Mouse (Mus musculus) intestine, embryonic 15.5 days (tissue): ENCODE data around the gene D17Wsu92e. TPM values are rescaled to one million over a fixed set of nuclear protein-coding genes. Genes with fewer than 3 reads are reported as not detected.
"Not testable (repeated sequence)": the region's sequence is repeated elsewhere in the genome, so short reads cannot be mapped to it uniquely, and the experiment has no call there.

Experiments used
- ATAC-seq: fragments of 200-750 bp; cut with Nextera tagmentation; 2 replicates; pipeline ENCODE4 v1.8.0; 2017; ENCODE audit warnings: moderate TSS enrichment, moderate library complexity
- H3K27ac ChIP-seq: fragments of 300-500 bp; sonication (generic); 2 replicates; pipeline ENCODE4 v1.5.1; 2015; ENCODE audit warnings: mild to moderate bottlenecking, inconsistent platforms
- H3K27me3 ChIP-seq: fragments of 300-500 bp; sonication (generic); replicated peaks from 2 replicates; pipeline ENCODE4 v1.6.1; 2015; ENCODE audit warnings: inconsistent platforms
- H3K36me3 ChIP-seq: fragments of 300-500 bp; sonication (generic); 2 replicates; pipeline ENCODE4 v1.6.1; 2015; ENCODE audit warnings: inconsistent platforms
- H3K4me1 ChIP-seq: fragments of 300-500 bp; sonication (generic); replicated peaks from 2 replicates; pipeline ENCODE4 v1.6.1; 2015; ENCODE audit warnings: inconsistent platforms
- H3K4me2 ChIP-seq: fragments of 300-500 bp; sonication (generic); replicated peaks from 2 replicates; pipeline ENCODE4 v1.6.1; 2015; ENCODE audit warnings: mild to moderate bottlenecking, inconsistent platforms
- H3K4me3 ChIP-seq: fragments of 300-500 bp; sonication (generic); replicated peaks from 2 replicates; pipeline ENCODE4 v1.5.1; 2015; ENCODE audit warnings: inconsistent platforms
- H3K9ac ChIP-seq: fragments of 300-500 bp; sonication (generic); 2 replicates; pipeline ENCODE4 v1.6.1; 2015; ENCODE audit warnings: inconsistent platforms
- H3K9me3 ChIP-seq: fragments of 300-500 bp; sonication (generic); 2 replicates; pipeline ENCODE4 v1.6.1; 2016; ENCODE audit warnings: inconsistent platforms
- WGBS: fragments of 180-500 bp; shearing (Covaris S2); methylation state at CpG from one replicate; pipeline ENCODE4 v1.1.7; 2015; 5-methylcytosine and 5-hydroxymethylcytosine counted together
- polyA plus RNA-seq: library from polyadenylated mRNA; unstranded; fragments of >200 nt; fragmentation: Nextera tagmentation; extraction: Ambion mirVana; gene quantifications from 2 replicates; pipeline ENCODE4 v1.2.1, GENCODE M21; 2015

Gene D17Wsu92e
- polyA plus RNA-seq, result 19.0 and 22.1 TPM in 2 replicates

- Histone ChIP-seq H3K27me3 (no peaks in the 10 kb centered on the region), H3K4me3 (peak within 1 kb of the TSS; percentile 89), H3K9ac (peak within 1 kb of the TSS; percentile 83), H3K4me2 (peak within 1 kb of the TSS; percentile 77), H3K36me3 (no peaks in the 10 kb centered on the region), H3K27ac (peak within 1 kb of the TSS; percentile 90), H3K9me3 (no peaks in the 10 kb centered on the region), H3K4me1 (peaks cover 24% of the 10 kb centered on the region)
- peak; percentile 97 for ATAC-seq
- 2% methylated on average over 56 of the region's 56 CpGs for WGBS
Measured at GRCm38 (mm10) chr17:27820568-27821406, at the start of gene D17Wsu92e. TSS of gene D17Wsu92e (minus strand) at chr17:27820648.

- Histone ChIP-seq H3K27ac (no peak overlapping the region), H3K4me2 (no peak overlapping the region), H3K9me3 (no peaks in the 10 kb centered on the region), H3K36me3 (no peaks in the 10 kb centered on the region), H3K9ac (no peak overlapping the region), H3K27me3 (no peaks in the 10 kb centered on the region), H3K4me1 (no peaks in the 10 kb centered on the region), H3K4me3 (no peak overlapping the region)
- ATAC-seq, result no peak
- whole genome bisulfite sequencing, result 65% methylated on average over 4 of the region's 4 CpGs
Measured at GRCm38 (mm10) chr17:27866737-27867136, 46.3 kb upstream of the D17Wsu92e start.

GRCm38 (mm10) chr17:27865461-27865860 is 45.0 kb upstream of the D17Wsu92e start:
- ATAC-seq, result no peak
- no peak overlapping the region for H3K4me3 ChIP-seq
- H3K36me3 ChIP-seq, result no peaks in the 10 kb centered on the region
- H3K4me1 ChIP-seq, result no peaks in the 10 kb centered on the region
- H3K9me3 ChIP-seq, result no peaks in the 10 kb centered on the region
- H3K27ac ChIP-seq, result no peak overlapping the region
- H3K9ac ChIP-seq, result no peak overlapping the region
- H3K27me3 ChIP-seq, result no peaks in the 10 kb centered on the region
- 64% methylated on average over 2 of the region's 2 CpGs for WGBS
- no peak overlapping the region for H3K4me2 ChIP-seq

- no peak for ATAC-seq
- H3K9ac ChIP-seq, result no peak overlapping the region
- 63% methylated on average over 2 of the region's 2 CpGs for WGBS
- no peak overlapping the region for H3K4me2 ChIP-seq
- H3K36me3 ChIP-seq, result peaks cover under 1% of the 10 kb centered on the region; the same call in 1 of the 2 replicates
- H3K9me3 ChIP-seq, result no peaks in the 10 kb centered on the region
- H3K4me1 ChIP-seq, result peaks cover 13% of the 10 kb centered on the region
- H3K4me3 ChIP-seq, result no peak overlapping the region
- no peaks in the 10 kb centered on the region for H3K27me3 ChIP-seq
- H3K27ac ChIP-seq, result no peak overlapping the region
Measured at GRCm38 (mm10) chr17:27859131-27859530, 38.7 kb upstream of the D17Wsu92e start.

- WGBS, result 38% methylated on average over 11 of the region's 11 CpGs
- no peak for ATAC-seq
- Histone ChIP-seq H3K4me1 (peaks cover 13% of the 10 kb centered on the region), H3K9ac (peak overlapping the region; percentile 81; the same call in 1 of the 2 replicates), H3K4me2 (peak overlapping the region; percentile 82), H3K27me3 (no peaks in the 10 kb centered on the region), H3K4me3 (peak overlapping the region; percentile 92), H3K27ac (no peak overlapping the region), H3K9me3 (no peaks in the 10 kb centered on the region), H3K36me3 (peaks cover 3% of the 10 kb centered on the region; the same call in 1 of the 2 replicates)
Measured at GRCm38 (mm10) chr17:27857649-27858475, 37.4 kb upstream of the D17Wsu92e start.

DNA sequence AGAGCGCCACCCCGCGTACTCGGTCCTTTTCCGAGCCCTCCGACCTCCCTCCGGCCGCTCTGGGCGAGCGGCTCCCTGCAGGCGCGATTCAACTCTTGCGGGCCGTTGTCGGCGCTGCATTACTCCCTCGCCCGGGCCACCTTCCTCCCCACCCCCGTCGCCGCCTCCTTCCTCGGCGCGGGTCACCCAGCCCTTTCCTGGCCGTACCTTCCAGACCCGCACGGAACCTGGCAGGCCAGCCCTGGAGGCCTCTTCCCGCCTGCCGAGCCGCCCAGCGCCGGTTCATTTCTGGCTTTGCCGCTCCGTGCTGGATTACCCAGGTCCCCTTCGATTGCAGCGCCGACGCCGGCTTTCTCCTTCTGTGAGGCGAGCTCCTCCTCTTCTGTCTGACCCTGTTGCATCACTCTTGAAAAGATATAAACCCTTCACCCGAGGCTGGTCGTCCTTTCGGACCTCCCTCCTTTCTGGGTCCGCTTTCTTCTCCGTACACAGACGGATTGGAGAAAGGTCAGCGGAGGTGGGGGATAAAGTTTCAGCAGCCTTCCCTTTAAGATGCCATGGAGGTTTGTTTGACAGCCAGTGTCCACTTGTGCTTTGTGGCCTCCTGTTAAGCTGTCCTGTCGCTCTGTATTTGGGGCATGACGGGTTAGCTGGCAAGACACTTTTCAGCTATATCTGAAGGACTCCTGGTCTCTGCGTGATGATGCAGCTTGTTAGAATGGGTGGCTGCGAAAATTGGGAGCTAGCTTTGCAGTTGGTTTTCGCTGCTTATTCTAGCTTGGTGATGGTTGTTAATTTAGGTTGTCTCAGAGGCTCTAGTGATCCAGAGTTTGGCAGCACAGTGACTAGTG is 36.6 kb upstream of the D17Wsu92e start:
- peak; percentile 82 for ATAC-seq
- H3K9ac ChIP-seq, result peak overlapping the region; percentile 81
- no peaks in the 10 kb centered on the region for H3K27me3 ChIP-seq
- peak overlapping the region; percentile 80 for H3K27ac ChIP-seq
- H3K36me3 ChIP-seq, result peaks cover 11% of the 10 kb centered on the region; the same call in 1 of the 2 replicates
- no peaks in the 10 kb centered on the region for H3K9me3 ChIP-seq
- H3K4me3 ChIP-seq, result peak overlapping the region; percentile 92
- WGBS, result 2% methylated on average over 52 of the region's 52 CpGs
- peaks cover 13% of the 10 kb centered on the region for H3K4me1 ChIP-seq
- H3K4me2 ChIP-seq, result peak overlapping the region; percentile 82

- Histone ChIP-seq H3K4me1 (peaks cover 13% of the 10 kb centered on the region), H3K9ac (peak within 1 kb of the TSS; percentile 81), H3K36me3 (peaks cover 11% of the 10 kb centered on the region; the same call in 1 of the 2 replicates), H3K27me3 (no peaks in the 10 kb centered on the region), H3K4me3 (peak within 1 kb of the TSS; percentile 92), H3K4me2 (peak within 1 kb of the TSS; percentile 82), H3K9me3 (no peaks in the 10 kb centered on the region), H3K27ac (peak within 1 kb of the TSS; percentile 80)
- ATAC-seq, result peak; percentile 92
- under 1% methylated on average over 54 of the region's 54 CpGs for WGBS
Measured at GRCm38 (mm10) chr17:27856265-27856797, 35.9 kb upstream of the D17Wsu92e start, which contains the start of gene Uhrf1bp1. TSS of gene Uhrf1bp1 (plus strand) at chr17:27856441.

DNA sequence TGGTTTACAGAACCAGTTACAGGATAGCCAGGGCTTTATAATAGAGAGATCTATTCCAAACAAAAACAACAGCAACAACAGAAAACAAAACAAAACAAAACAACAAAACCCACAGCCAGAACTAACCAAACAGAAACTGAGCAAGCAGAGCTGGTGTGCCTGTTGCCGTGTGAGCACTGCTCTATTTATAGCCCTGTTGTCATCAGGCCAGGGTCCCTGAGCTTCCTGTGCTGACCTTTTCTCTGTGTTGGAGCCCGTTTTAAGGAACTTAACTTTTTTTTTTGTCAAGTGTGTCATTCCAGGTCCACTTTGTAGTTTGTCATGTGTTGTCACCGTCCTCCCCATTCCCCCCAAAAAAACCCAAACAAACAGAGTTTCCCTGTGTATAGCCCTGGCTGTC is 30.6 kb upstream of the D17Wsu92e start:
- 70% methylated on average over 3 of the region's 3 CpGs for WGBS
- peaks cover 26% of the 10 kb centered on the region for H3K36me3 ChIP-seq

GRCm38 (mm10) chr17:27848351-27848750 is 27.9 kb upstream of the D17Wsu92e start:
- no peak for ATAC-seq
- no peak overlapping the region for H3K4me2 ChIP-seq
- H3K36me3 ChIP-seq, result peaks cover 41% of the 10 kb centered on the region
- H3K9ac ChIP-seq, result no peak overlapping the region
- H3K27me3 ChIP-seq, result no peaks in the 10 kb centered on the region
- no peaks in the 10 kb centered on the region for H3K9me3 ChIP-seq
- no peaks in the 10 kb centered on the region for H3K4me1 ChIP-seq
- no peak overlapping the region for H3K4me3 ChIP-seq
- no peak overlapping the region for H3K27ac ChIP-seq
- WGBS, result 86% methylated on average over 1 of the region's 1 CpGs

More for the DNA sequence above, 30.6 kb upstream of the D17Wsu92e start:
- ATAC-seq, result no peak
- Histone ChIP-seq H3K4me3 (no peak overlapping the region), H3K9me3 (no peaks in the 10 kb centered on the region), H3K27me3 (no peaks in the 10 kb centered on the region), H3K9ac (no peak overlapping the region), H3K4me2 (no peak overlapping the region), H3K4me1 (no peaks in the 10 kb centered on the region), H3K27ac (no peak overlapping the region)

DNA sequence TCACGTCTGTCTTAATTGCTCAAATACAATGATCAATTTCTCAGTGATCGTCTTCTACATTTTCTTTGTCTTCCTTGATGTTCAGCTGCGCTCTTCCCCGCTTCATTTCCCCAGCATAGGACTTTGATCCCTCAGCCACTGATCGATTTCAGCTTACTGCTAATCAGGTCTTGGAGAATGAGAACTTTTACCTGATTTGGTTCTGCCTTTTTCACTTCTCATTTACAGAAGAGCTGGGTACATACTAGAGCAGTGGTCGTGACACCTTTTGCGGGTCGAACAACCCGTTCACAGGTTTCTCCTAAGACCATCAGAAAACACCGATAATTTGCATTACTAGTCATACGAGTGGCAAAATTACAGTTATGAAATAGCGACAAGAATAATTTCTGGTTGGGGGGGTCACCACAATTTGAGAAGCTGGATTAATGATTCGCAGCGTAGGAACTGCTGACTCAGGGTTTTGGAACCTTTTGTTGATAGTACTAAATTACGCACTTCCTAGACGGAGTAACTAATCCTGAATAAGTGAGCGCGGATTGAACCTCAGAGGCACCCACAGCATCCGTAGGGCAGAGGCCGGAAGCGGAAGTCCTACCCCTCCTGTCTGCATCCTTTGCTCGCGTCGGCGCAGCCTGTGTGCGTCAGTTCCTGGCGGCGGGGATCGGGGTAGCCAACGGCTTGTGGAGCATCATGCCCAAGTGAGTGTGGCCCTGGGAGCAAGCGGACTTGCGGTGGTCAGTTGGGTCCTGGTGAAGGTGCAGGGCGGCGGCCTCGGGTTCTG is 19.2 kb upstream of the D17Wsu92e start:
- peak overlapping the region; percentile 85 for H3K9ac ChIP-seq
- H3K4me2 ChIP-seq, result peak overlapping the region; percentile 65
- peaks cover 2% of the 10 kb centered on the region; the same call in 1 of the 2 replicates for H3K4me1 ChIP-seq
- peak; percentile 97 for ATAC-seq
- peak overlapping the region; percentile 87 for H3K4me3 ChIP-seq
- H3K27me3 ChIP-seq, result no peaks in the 10 kb centered on the region
- WGBS, result 2% methylated on average over 35 of the region's 35 CpGs
- no peaks in the 10 kb centered on the region for H3K9me3 ChIP-seq
- H3K36me3 ChIP-seq, result peaks cover 18% of the 10 kb centered on the region
- peak overlapping the region; percentile 74 for H3K27ac ChIP-seq

DNA sequence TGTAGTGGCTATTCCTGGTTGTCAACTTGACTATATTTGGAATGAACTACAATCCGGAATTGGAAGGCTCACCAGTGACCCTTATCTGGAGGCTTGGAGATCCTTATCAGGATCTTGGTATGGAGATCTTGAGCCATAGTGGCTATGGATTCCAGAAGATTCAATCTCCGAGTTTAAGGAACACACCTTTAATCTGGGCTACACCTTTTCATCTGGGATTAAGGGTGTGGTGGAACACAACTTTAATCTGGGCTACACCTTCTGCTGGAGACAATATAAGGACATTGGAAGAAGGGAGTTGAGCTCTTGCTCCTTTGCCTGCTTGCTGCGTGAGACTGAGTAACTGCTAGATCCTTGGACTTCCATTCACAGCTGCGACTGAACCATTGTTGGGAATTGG is 17.4 kb upstream of the D17Wsu92e start, which contains the start of gene Snrpc:
Gene Snrpc (plus strand): TSS at position 301 of the 400 bp plus-strand sequence.
- not testable (repeated sequence) for ATAC-seq, H3K27me3 ChIP-seq, H3K9ac ChIP-seq, H3K9me3 ChIP-seq, H3K4me1 ChIP-seq, H3K36me3 ChIP-seq
- Histone ChIP-seq H3K4me3 (peak within 1 kb of the TSS; percentile 87; the same call in 1 of the 2 replicates), H3K27ac (peak within 1 kb of the TSS; percentile 74; the same call in 1 of the 2 replicates), H3K4me2 (peak within 1 kb of the TSS; percentile 56)
- WGBS, result 84% methylated on average over 4 of the region's 4 CpGs
